Mouse (Mus musculus) bone marrow, adult 2 months (tissue): ENCODE results near the gene C8g. TPM values are rescaled to one million over a fixed set of nuclear protein-coding genes. Genes with fewer than 3 reads are reported as not detected.
A peak's percentile ranks its signal among the peaks of the same experiment; 100 is the strongest.

Experiments
- H3K27ac ChIP-seq: fragments of 200-500 bp; 2 replicates; pipeline ENCODE4 v1.5.1; 2012; ENCODE audit warnings: low read depth, mild to moderate bottlenecking, control low read depth, inconsistent platforms, low read length; ENCODE audit not compliant: control insufficient read depth, poor library complexity, insufficient read depth
- H3K4me1 ChIP-seq: fragments of 200-500 bp; 2 replicates; pipeline ENCODE4 v1.6.1; 2011; ENCODE audit warnings: low read length; ENCODE audit not compliant: control insufficient read depth, insufficient read depth
- H3K4me3 ChIP-seq: fragments of 200-500 bp; replicated peaks from 2 replicates; pipeline ENCODE3; 2011; ENCODE audit warnings: mild to moderate bottlenecking, low read depth, low read length, control low read depth; ENCODE audit not compliant: control insufficient read depth
- CTCF ChIP-seq: fragments of 200-500 bp; IDR thresholded peaks from 2 replicates; pipeline ENCODE4 v1.5.1; 2011; ENCODE audit warnings: low read length, control low read depth; ENCODE audit not compliant: control insufficient read depth, insufficient read depth
- POLR2A ChIP-seq: fragments of 200-500 bp; IDR thresholded peaks from 2 replicates; pipeline ENCODE4 v1.6.1; 2011; ENCODE audit warnings: low read depth, mild to moderate bottlenecking, control low read depth, low read length, borderline replicate concordance; ENCODE audit not compliant: control insufficient read depth
- WGBS: fragments of 180-500 bp; shearing (Covaris S2); methylation state at CpG from one replicate; pipeline ENCODE4 v1.1.7; 2018; 5-methylcytosine and 5-hydroxymethylcytosine counted together
- polyA plus RNA-seq: library from polyadenylated mRNA; stranded (reverse); fragments of >200 nt; gene quantifications from 2 replicates; pipeline ENCODE4 v1.2.4, GENCODE M21; 2011; ENCODE audit warnings: low replicate concordance; ENCODE audit not compliant: missing spikeins, insufficient read depth, insufficient read length

The C8g gene
- polyA plus RNA-seq, 1 experiment = 6.2 TPM

GRCm38 (mm10) chr2:25504538-25504937 lies 3.0 kb upstream of the C8g start:
- peaks cover 6% of the 10 kb centered on the region for H3K4me1 ChIP-seq
- no peak overlapping the region for H3K4me3 ChIP-seq
- no peak overlapping the region for H3K27ac ChIP-seq
- 51% methylated on average over 19 of the region's 19 CpGs for WGBS
- TF ChIP-seq POLR2A (no peak), CTCF (no peak)

GRCm38 (mm10) chr2:25502726-25503125 lies 1.2 kb upstream of the C8g start:
- TF ChIP-seq POLR2A (no peak), CTCF (no peak)
- 83% methylated on average over 3 of the region's 3 CpGs for WGBS
- Histone ChIP-seq H3K27ac (no peak overlapping the region), H3K4me1 (peaks cover 6% of the 10 kb centered on the region), H3K4me3 (no peak overlapping the region)

GRCm38 (mm10) chr2:25500576-25501405 lies 728 bp downstream of the C8g start, which contains the start of gene Fbxw5:
TSS of gene Fbxw5 (plus strand) at chr2:25500750.
- Histone ChIP-seq H3K27ac (peak within 1 kb of the TSS; percentile 66), H3K4me1 (peaks cover 8% of the 10 kb centered on the region), H3K4me3 (peak within 1 kb of the TSS; percentile 96)
- TF ChIP-seq POLR2A = peak; percentile 97
- TF ChIP-seq CTCF = no peak
- under 1% methylated on average over 44 of the region's 44 CpGs for WGBS

GRCm38 (mm10) chr2:25500071-25500575 lies 1.4 kb downstream of the C8g start:
- Histone ChIP-seq H3K4me3 (peak overlapping the region; percentile 50), H3K4me1 (peaks cover 8% of the 10 kb centered on the region), H3K27ac (peak overlapping the region; percentile 31; the same call in 1 of the 2 replicates)
- 60% methylated on average over 6 of the region's 6 CpGs for WGBS
- TF ChIP-seq CTCF = no peak
- TF ChIP-seq POLR2A = no peak

GRCm38 (mm10) chr2:25498622-25499478 lies 2.7 kb downstream of the C8g start:
- TF ChIP-seq POLR2A = no peak
- TF ChIP-seq CTCF = no peak
- Histone ChIP-seq H3K4me1 (peaks cover 8% of the 10 kb centered on the region), H3K4me3 (no peak overlapping the region), H3K27ac (no peak overlapping the region)
- 65% methylated on average over 15 of the region's 15 CpGs for WGBS

DNA sequence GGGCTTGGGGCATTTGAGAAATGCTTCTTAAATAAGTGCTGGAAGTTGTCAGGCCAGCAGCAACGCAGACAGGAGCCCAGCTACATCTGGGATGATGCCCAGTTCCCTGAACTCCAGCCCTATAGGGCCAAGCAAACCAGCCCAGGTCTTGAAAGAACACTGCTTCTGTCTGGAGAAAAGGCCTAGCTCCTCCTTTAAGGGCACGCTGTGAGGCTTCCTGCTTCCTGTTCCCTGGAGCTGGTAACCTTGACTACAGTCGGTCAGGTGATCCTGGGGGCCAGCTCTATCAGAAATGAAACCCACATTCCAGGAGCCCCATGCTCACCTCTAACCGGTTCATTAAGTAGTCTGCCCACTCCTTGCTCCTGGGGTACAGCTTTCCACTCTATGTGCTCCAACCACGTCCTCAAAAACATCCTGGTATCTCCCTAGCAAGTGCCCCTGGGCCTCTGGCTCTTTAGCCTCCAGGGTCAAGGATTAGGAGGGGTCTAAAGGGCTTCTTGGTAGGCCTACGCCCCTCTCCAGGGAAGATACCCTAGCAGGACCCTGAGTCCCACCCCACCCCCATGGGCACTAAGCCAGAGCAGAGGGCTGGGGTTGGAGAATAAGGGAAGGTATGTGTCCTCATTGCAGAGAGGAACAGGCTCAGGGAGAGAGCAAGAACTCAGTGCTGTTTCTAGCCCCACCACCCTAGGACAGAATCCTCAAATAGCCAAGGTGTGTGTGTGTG lies 3.5 kb downstream of the C8g start:
- H3K4me3 ChIP-seq = no peak overlapping the region
- TF ChIP-seq CTCF (no peak), POLR2A (no peak)
- no peak overlapping the region for H3K27ac ChIP-seq

DNA sequence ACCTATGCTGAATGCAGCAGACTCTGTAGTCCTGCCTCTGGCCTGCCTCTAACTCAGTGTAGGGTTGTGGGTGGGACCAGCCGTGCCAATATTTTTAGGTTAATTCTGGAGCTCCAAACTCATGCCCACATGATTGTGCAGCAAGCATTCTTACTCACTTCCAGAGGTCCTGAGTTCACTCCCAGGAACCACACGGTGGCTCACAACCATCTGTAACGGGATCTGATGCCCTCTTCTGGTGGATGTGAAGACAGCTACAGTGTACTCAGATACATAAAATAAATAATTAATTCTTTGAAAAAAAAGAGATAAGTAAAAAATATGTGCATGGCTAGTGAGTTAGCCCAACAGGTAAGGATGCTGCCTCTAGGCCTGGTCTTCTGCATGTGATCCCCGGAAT lies 5.1 kb downstream of the C8g start:
- 31% methylated on average over 4 of the region's 4 CpGs for WGBS
- no peak overlapping the region for H3K27ac ChIP-seq
- no peak overlapping the region for H3K4me3 ChIP-seq
- H3K4me1 ChIP-seq = peaks cover 5% of the 10 kb centered on the region
- TF ChIP-seq POLR2A (no peak), CTCF (no peak)

More for the DNA sequence above, 3.5 kb downstream of the C8g start:
- WGBS = 20% methylated on average over 6 of the region's 6 CpGs
- peaks cover 8% of the 10 kb centered on the region for H3K4me1 ChIP-seq

DNA sequence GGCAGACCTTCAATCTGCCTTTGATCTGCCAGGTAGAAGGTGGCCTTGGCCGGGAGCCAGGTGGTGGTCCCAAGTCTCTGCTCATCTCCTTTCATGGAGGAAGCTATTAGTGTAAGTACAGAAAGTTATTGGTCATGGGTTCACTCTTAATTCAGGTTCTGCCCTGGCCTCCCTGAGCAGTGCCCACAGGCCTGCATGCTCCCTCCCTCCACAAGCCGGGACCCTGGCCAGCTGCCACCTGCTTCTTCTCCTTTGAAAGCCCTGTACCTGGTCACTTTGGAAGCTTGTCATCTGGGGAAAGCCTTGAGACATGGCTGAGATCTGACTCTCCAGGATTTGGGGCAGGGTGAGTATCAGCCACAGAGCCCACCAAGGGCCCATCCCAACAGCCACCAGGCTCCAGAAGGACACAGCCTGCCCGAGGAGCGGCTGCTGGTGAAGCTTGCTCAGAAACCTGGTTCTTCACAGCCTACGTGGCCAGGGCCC lies 8.0 kb downstream of the C8g start, which contains the start of gene Lcn12:
Lcn12 (minus strand) TSS at position 436 of the 486 bp plus-strand sequence.
- H3K4me3 ChIP-seq = no peak within 1 kb of the TSS
- no peak within 1 kb of the TSS for H3K27ac ChIP-seq
- peaks cover 2% of the 10 kb centered on the region; the same call in 1 of the 2 replicates for H3K4me1 ChIP-seq
- 80% methylated on average over 5 of the region's 5 CpGs for WGBS
- TF ChIP-seq POLR2A = no peak
- TF ChIP-seq CTCF = no peak
